Mouse (Mus musculus) midbrain, embryonic 14.5 days (tissue): ENCODE measurements around the gene Pigo. TPM values are rescaled to one million over a fixed set of nuclear protein-coding genes. Genes with fewer than 3 reads are reported as not detected.

Source experiments
- ATAC-seq: fragments of 200-750 bp; cut with Nextera tagmentation; 2 replicates; pipeline ENCODE4 v1.8.0; 2017; ENCODE audit warnings: moderate number of reproducible peaks, moderate library complexity; ENCODE audit not compliant: low FRiP score, low TSS enrichment
- DNase-seq: peaks from one replicate; pipeline ENCODE4 v3.0.0-alpha.2; 2015
- H3K27ac ChIP-seq: fragments of 300-500 bp; sonication (generic); replicated peaks from 2 replicates; pipeline ENCODE4 v1.5.1; 2014; ENCODE audit warnings: mild to moderate bottlenecking, low read depth, low read length, moderate library complexity
- H3K27me3 ChIP-seq: fragments of 300-500 bp; sonication (generic); 2 replicates; pipeline ENCODE4 v1.6.1; 2014; ENCODE audit warnings: low read length, control low read depth, mixed read lengths; ENCODE audit not compliant: control insufficient read depth, insufficient read depth
- H3K36me3 ChIP-seq: fragments of 300-500 bp; sonication (generic); 2 replicates; pipeline ENCODE4 v1.6.1; 2014; ENCODE audit warnings: low read length, control low read depth; ENCODE audit not compliant: control insufficient read depth, insufficient read depth
- H3K4me1 ChIP-seq: fragments of 300-500 bp; sonication (generic); 2 replicates; pipeline ENCODE4 v1.6.1; 2014; ENCODE audit warnings: mild to moderate bottlenecking, antibody characterized with exemption, low read length, control low read depth; ENCODE audit not compliant: control insufficient read depth, insufficient read depth
- H3K4me2 ChIP-seq: fragments of 300-500 bp; sonication (generic); 2 replicates; pipeline ENCODE4 v1.6.1; 2014; ENCODE audit warnings: mild to moderate bottlenecking, low read length, moderate library complexity
- H3K4me3 ChIP-seq: fragments of 300-500 bp; sonication (generic); replicated peaks from 2 replicates; pipeline ENCODE4 v1.5.1; 2014; ENCODE audit warnings: low read depth, low read length
- H3K9ac ChIP-seq: fragments of 300-500 bp; sonication (generic); replicated peaks from 2 replicates; pipeline ENCODE4 v1.6.1; 2014; ENCODE audit warnings: mild to moderate bottlenecking, low read length, moderate library complexity
- H3K9me3 ChIP-seq: fragments of 300-500 bp; sonication (generic); 2 replicates; pipeline ENCODE4 v1.6.1; 2016; ENCODE audit warnings: low read length, control low read depth, mixed read lengths; ENCODE audit not compliant: control insufficient read depth
- WGBS: fragments of 180-500 bp; shearing (Covaris S2); extraction: QIAGEN DNeasy Blood & Tissue Kit; methylation state at CpG from one replicate; pipeline ENCODE4 v1.1.7; 2014; 5-methylcytosine and 5-hydroxymethylcytosine counted together
- polyA plus RNA-seq: library from polyadenylated mRNA; unstranded; fragments of >200 nt; fragmentation: Nextera tagmentation; extraction: Ambion mirVana; gene quantifications from 2 replicates; pipeline ENCODE4 v1.2.1, GENCODE M21; 2014

The Pigo gene
- polyA plus RNA-seq, 1 experiment from 2014 or later: 26.4 TPM

DNA sequence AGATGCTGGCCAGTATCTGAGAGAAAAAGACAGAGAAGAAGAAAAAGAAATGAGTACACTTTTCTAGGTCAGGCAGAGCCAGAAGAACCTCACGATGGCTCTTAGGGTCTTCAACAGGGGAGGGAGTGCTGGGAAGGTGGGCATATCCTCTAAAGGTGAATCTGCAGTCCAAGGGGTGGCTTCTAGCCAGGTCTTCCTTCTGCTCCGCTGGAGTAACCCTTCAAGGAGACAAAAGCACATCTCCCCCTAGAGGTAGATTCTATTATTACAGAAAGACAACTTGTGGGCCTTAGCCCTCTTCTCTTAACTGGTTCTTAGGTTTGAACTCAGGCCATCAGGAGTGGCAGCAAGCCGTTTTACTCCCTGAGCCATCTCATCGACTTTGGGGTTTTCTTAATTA lies 27.0 kb upstream of the Pigo start:
- Histone ChIP-seq H3K27ac (no peak overlapping the region), H3K27me3 (no peaks in the 10 kb centered on the region), H3K4me1 (no peaks in the 10 kb centered on the region), H3K9ac (no peak overlapping the region), H3K9me3 (no peaks in the 10 kb centered on the region), H3K4me2 (no peak overlapping the region), H3K36me3 (no peaks in the 10 kb centered on the region), H3K4me3 (no peak overlapping the region)
- ATAC-seq: no peak
- WGBS: 8% methylated on average over 4 of the region's 4 CpGs
- DNase-seq: peak; percentile 86

DNA sequence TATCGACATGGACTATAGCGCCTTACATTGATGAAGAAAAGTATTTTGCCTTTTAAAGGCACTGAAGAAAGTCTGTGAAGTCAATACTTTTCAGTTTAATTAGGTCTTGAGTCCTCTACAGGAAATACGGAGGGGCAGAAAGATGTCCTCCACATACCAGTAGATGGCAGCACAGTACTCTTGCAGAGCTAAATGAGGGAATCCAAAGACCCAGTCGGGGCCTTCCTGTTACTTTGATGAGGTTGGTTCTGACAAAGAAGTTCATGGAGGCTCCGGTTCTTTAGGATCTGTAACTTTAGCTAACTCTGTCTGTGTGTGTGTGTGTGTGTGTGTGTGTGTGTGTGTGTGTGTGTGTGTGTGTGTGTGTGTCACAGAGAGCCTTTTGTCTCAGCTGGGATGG lies 21.6 kb upstream of the Pigo start:
- Histone ChIP-seq H3K36me3 (no peaks in the 10 kb centered on the region), H3K4me2 (peak overlapping the region; percentile 71), H3K4me1 (peaks cover 25% of the 10 kb centered on the region), H3K9ac (no peak overlapping the region), H3K9me3 (no peaks in the 10 kb centered on the region), H3K4me3 (no peak overlapping the region), H3K27ac (no peak overlapping the region), H3K27me3 (no peaks in the 10 kb centered on the region)
- ATAC-seq: no peak
- 7% methylated on average over 5 of the region's 5 CpGs for WGBS
- DNase-seq: peak; percentile 94

DNA sequence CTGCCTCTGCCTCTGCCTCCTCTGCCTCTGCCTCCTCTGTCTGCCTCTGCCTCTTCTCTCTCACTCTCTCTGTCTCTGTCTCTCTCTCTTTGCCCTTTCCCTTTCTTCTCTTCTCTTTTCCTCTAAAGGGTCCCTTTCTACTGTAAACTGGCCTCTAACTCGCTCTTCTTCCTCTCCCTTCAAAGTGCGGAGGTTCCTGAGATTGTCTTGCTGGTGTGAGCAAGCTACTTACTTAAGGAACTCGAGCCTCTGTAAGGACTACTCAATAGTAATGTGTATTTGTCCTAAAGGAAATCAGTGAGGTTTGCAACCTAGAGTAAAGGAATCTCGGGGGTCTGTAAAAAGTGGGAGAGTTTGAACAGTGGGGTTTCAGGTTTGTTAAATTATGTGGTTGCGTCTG lies 21.0 kb upstream of the Pigo start:
- H3K4me3 ChIP-seq: peak overlapping the region; percentile 52; the same call in 1 of the 2 replicates
- peaks cover 25% of the 10 kb centered on the region for H3K4me1 ChIP-seq

DNA sequence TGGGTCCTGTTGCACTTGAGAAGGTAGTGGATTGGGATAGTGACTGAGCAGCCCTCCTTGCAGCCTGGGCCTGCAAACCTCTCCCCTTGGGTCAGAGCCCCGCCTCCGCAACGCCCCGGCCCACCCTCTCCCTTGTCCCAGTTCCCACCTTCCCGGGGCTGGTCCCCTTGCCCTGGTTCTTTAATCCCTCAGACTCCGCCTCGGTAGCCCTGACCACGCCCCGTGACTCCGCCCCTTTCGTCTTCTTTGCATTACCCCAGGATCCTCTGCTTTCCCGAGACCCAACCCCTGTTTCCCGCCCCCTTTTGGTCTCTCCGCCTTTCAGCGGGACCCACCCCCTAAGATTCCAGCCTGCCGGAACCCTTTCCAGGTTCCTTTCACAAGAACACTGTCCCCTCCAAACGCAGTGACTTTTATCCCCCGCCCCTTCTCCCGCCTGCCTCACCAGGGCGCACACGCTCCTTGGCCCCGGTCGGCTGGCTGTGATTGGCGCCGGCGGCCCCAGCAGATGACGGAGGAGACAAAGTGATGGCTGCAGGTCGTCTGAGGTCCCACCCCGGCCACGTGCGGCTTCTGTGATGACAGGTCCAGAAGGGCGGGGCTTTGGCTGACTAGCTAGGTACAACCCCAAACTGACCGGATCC lies 20.2 kb upstream of the Pigo start, which contains the start of gene Fam214b:
Fam214b (minus strand) TSS at position 562 of the 644 bp plus-strand sequence.
- Histone ChIP-seq H3K27ac (peak within 1 kb of the TSS; percentile 92), H3K9ac (peak within 1 kb of the TSS; percentile 65), H3K27me3 (no peaks in the 10 kb centered on the region), H3K4me2 (peak within 1 kb of the TSS; percentile 71), H3K36me3 (no peaks in the 10 kb centered on the region), H3K9me3 (no peaks in the 10 kb centered on the region), H3K4me3 (peak within 1 kb of the TSS; percentile 52), H3K4me1 (peaks cover 27% of the 10 kb centered on the region)
- ATAC-seq (peak; percentile 83), DNase-seq (peak; percentile 98)
- under 1% methylated on average over 33 of the region's 33 CpGs for WGBS

More for the DNA sequence above, 21.0 kb upstream of the Pigo start:
- peak overlapping the region; percentile 71 for H3K4me2 ChIP-seq
- no peaks in the 10 kb centered on the region for H3K9me3 ChIP-seq
- H3K27me3 ChIP-seq: no peaks in the 10 kb centered on the region
- no peak overlapping the region for H3K27ac ChIP-seq
- H3K9ac ChIP-seq: no peak overlapping the region
- ATAC-seq (no peak), DNase-seq (no peak)
- 62% methylated on average over 5 of the region's 5 CpGs for WGBS
- H3K36me3 ChIP-seq: no peaks in the 10 kb centered on the region

DNA sequence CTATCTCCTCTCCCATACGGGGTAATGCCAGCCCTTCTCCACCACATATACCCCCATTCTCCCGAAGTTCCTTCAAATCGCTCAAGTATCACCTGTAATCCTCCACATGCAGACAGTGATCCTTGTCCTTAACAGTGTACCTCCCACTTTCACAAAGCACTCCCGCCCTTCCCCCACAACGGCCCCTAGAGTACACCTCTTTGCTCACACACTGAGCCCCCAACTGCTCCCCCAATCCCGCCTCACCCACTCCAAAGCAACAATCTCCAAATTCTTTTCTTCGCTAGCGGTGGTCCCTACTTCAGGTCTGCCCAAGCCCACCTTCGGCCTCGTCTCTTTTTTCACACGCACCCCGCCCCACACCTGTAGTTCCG lies 19.7 kb upstream of the Pigo start:
- 1% methylated on average over 13 of the region's 13 CpGs for WGBS
- peaks cover 31% of the 10 kb centered on the region for H3K4me1 ChIP-seq
- no peaks in the 10 kb centered on the region for H3K9me3 ChIP-seq
- peak overlapping the region; percentile 52 for H3K4me3 ChIP-seq
- peak overlapping the region; percentile 65 for H3K9ac ChIP-seq
- no peaks in the 10 kb centered on the region for H3K27me3 ChIP-seq
- H3K27ac ChIP-seq: peak overlapping the region; percentile 92
- no peaks in the 10 kb centered on the region for H3K36me3 ChIP-seq
- DNase-seq: peak; percentile 57
- ATAC-seq: peak; percentile 1; the same call in 1 of the 2 replicates
- peak overlapping the region; percentile 71 for H3K4me2 ChIP-seq

DNA sequence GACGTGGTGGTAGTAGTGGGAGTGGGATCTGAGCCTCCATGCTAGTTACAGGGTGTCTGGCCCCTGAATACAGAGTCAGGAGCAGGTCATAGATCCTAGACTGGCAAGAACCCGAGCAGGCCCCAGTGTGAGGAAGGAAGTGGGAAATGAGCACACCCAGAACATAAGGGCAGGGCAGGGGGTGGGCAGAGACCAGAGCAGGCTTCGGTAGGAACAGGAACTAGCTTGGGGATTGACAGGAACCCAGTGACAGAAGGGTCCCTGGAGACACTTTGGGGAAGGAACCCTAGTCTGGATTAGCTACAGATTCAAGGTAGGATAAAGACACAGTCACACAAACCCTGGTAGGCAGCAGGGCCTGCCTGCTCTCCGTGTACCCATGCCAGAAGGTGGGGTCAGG lies 19.1 kb upstream of the Pigo start:
- 3% methylated on average over 4 of the region's 4 CpGs for WGBS
- no peak for ATAC-seq
- Histone ChIP-seq H3K36me3 (no peaks in the 10 kb centered on the region), H3K4me1 (peaks cover 31% of the 10 kb centered on the region), H3K27me3 (no peaks in the 10 kb centered on the region), H3K9me3 (no peaks in the 10 kb centered on the region), H3K4me3 (peak overlapping the region; percentile 52), H3K27ac (peak overlapping the region; percentile 92), H3K4me2 (peak overlapping the region; percentile 71), H3K9ac (peak overlapping the region; percentile 65)
- DNase-seq: peak; percentile 38

DNA sequence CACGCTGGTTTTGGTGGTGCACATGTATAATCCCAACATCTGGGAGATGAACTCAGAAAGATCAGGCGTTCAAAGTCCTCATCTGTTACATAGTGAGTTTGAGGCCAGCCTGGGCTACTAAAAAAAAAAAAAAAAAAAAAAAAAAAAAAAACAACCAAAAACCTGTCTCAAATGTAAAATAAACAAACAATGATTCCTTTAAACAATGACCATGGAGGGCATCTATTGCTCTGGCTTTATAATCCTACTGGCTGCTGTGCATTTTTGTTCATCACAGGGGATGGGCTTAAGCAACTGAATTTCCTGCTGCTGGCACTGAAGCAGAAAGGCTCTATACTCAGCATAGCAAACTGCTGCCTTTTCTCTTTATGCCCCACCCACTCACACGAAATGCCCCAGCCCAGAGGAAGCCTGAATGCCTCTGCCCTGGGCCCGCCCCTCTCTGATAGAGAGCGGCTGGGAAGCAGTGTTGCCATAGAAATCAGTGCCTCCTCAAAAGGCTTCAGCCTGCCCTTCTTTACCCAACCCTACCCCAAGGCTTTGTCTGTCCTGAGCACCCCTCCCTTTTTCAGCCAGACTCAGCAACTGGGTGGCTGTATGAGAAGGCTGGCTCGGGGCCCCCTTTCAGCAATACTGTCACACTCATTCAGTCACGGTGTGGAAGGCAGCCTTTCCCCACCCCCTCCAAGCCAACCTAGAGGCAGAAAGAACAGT lies 18.2 kb upstream of the Pigo start:
- Histone ChIP-seq H3K4me2 (peak overlapping the region; percentile 71), H3K9me3 (no peaks in the 10 kb centered on the region), H3K4me1 (peaks cover 40% of the 10 kb centered on the region), H3K27ac (peak overlapping the region; percentile 92), H3K9ac (peak overlapping the region; percentile 65), H3K36me3 (no peaks in the 10 kb centered on the region), H3K27me3 (no peaks in the 10 kb centered on the region), H3K4me3 (peak overlapping the region; percentile 52)
- ATAC-seq (peak; percentile 70), DNase-seq (peak; percentile 90)
- 1% methylated on average over 7 of the region's 7 CpGs for WGBS

DNA sequence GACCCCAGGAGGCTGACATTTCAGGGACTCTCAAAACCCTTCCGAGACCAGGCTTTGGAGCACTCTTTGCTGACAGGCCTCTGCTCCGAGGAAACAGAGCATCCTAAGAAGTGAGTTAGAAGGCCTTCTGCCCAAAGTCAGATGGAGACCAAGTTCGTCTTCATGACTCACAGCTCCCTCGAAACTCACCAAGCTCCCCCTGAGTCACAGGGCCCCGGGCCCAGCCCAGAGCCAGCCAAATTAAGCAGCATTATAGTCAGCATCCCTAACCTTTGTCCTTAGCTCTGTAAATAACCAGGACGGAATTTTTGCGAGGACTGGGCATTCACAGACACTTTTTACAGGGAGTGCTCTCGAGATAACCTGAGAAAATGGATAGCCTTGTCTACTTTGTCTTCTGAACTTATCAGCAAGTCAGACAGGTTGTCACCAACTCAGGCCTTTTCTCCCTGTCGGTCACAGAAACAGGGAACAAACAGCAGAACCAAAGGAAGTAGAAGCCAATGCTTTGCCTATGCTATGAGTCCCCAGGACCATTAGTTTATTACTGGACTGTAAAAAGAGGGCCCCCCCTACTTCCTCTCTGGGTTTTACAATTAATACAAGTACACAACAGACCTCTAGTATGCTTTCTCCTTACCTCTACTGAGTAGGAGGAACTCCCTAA lies 15.4 kb upstream of the Pigo start:
- 51% methylated on average over 9 of the region's 9 CpGs for WGBS
- no peaks in the 10 kb centered on the region for H3K9me3 ChIP-seq
- H3K27me3 ChIP-seq: no peaks in the 10 kb centered on the region
- peaks cover 53% of the 10 kb centered on the region for H3K4me1 ChIP-seq
- no peak for ATAC-seq
- H3K4me3 ChIP-seq: no peak overlapping the region
- no peak for DNase-seq
- H3K4me2 ChIP-seq: peak overlapping the region; percentile 85
- H3K36me3 ChIP-seq: peaks cover 11% of the 10 kb centered on the region
- H3K27ac ChIP-seq: peak overlapping the region; percentile 78
- H3K9ac ChIP-seq: peak overlapping the region; percentile 18; the same call in 1 of the 2 replicates
